Mouse (Mus musculus) intestine, embryonic 15.5 days (tissue): ENCODE data around the gene Slc39a11. TPM values are rescaled to one million over a fixed set of nuclear protein-coding genes. Genes with fewer than 3 reads are reported as not detected.

Source experiments
- ATAC-seq: fragments of 200-750 bp; cut with Nextera tagmentation; 2 replicates; pipeline ENCODE4 v1.8.0; 2017; ENCODE audit warnings: moderate TSS enrichment, moderate library complexity
- H3K27ac ChIP-seq: fragments of 300-500 bp; sonication (generic); 2 replicates; pipeline ENCODE4 v1.5.1; 2015; ENCODE audit warnings: mild to moderate bottlenecking, inconsistent platforms
- H3K27me3 ChIP-seq: fragments of 300-500 bp; sonication (generic); replicated peaks from 2 replicates; pipeline ENCODE4 v1.6.1; 2015; ENCODE audit warnings: inconsistent platforms
- H3K36me3 ChIP-seq: fragments of 300-500 bp; sonication (generic); 2 replicates; pipeline ENCODE4 v1.6.1; 2015; ENCODE audit warnings: inconsistent platforms
- H3K4me1 ChIP-seq: fragments of 300-500 bp; sonication (generic); replicated peaks from 2 replicates; pipeline ENCODE4 v1.6.1; 2015; ENCODE audit warnings: inconsistent platforms
- H3K4me2 ChIP-seq: fragments of 300-500 bp; sonication (generic); replicated peaks from 2 replicates; pipeline ENCODE4 v1.6.1; 2015; ENCODE audit warnings: mild to moderate bottlenecking, inconsistent platforms
- H3K4me3 ChIP-seq: fragments of 300-500 bp; sonication (generic); replicated peaks from 2 replicates; pipeline ENCODE4 v1.5.1; 2015; ENCODE audit warnings: inconsistent platforms
- H3K9ac ChIP-seq: fragments of 300-500 bp; sonication (generic); 2 replicates; pipeline ENCODE4 v1.6.1; 2015; ENCODE audit warnings: inconsistent platforms
- H3K9me3 ChIP-seq: fragments of 300-500 bp; sonication (generic); 2 replicates; pipeline ENCODE4 v1.6.1; 2016; ENCODE audit warnings: inconsistent platforms
- WGBS: fragments of 180-500 bp; shearing (Covaris S2); methylation state at CpG from one replicate; pipeline ENCODE4 v1.1.7; 2015; 5-methylcytosine and 5-hydroxymethylcytosine counted together
- polyA plus RNA-seq: library from polyadenylated mRNA; unstranded; fragments of >200 nt; fragmentation: Nextera tagmentation; extraction: Ambion mirVana; gene quantifications from 2 replicates; pipeline ENCODE4 v1.2.1, GENCODE M21; 2015

Gene Slc39a11
- polyA plus RNA-seq, 1 experiment from 2014 or later: 40.8 TPM

GRCm38 (mm10) chr11:113418921-113419655 is 230.8 kb downstream of the Slc39a11 start:
- ATAC-seq: no peak
- 83% methylated on average over 15 of the region's 15 CpGs for WGBS
- H3K36me3 ChIP-seq: no peaks in the 10 kb centered on the region

GRCm38 (mm10) chr11:113417948-113418347 is 231.9 kb downstream of the Slc39a11 start:
- H3K4me3 ChIP-seq: no peak overlapping the region
- H3K36me3 ChIP-seq: no peaks in the 10 kb centered on the region
- 86% methylated on average over 4 of the region's 4 CpGs for WGBS
- H3K9me3 ChIP-seq: no peaks in the 10 kb centered on the region
- H3K4me2 ChIP-seq: no peak overlapping the region
- no peaks in the 10 kb centered on the region for H3K4me1 ChIP-seq
- no peak overlapping the region for H3K27ac ChIP-seq
- ATAC-seq: no peak
- H3K9ac ChIP-seq: no peak overlapping the region
- H3K27me3 ChIP-seq: no peaks in the 10 kb centered on the region

More at GRCm38 (mm10) chr11:113418921-113419655, 230.8 kb downstream of the Slc39a11 start:
- no peak overlapping the region for H3K4me2 ChIP-seq
- no peak overlapping the region for H3K4me3 ChIP-seq
- H3K9ac ChIP-seq: no peak overlapping the region
- H3K27ac ChIP-seq: no peak overlapping the region
- H3K9me3 ChIP-seq: no peaks in the 10 kb centered on the region
- H3K27me3 ChIP-seq: no peaks in the 10 kb centered on the region
- no peaks in the 10 kb centered on the region for H3K4me1 ChIP-seq

- no peak for ATAC-seq
- Histone ChIP-seq H3K9ac (no peak overlapping the region), H3K4me3 (no peak overlapping the region), H3K4me2 (no peak overlapping the region), H3K4me1 (no peaks in the 10 kb centered on the region), H3K27me3 (no peaks in the 10 kb centered on the region), H3K36me3 (no peaks in the 10 kb centered on the region), H3K9me3 (no peaks in the 10 kb centered on the region), H3K27ac (no peak overlapping the region)
- 83% methylated on average over 4 of the region's 4 CpGs for WGBS
Measured at GRCm38 (mm10) chr11:113412545-113412944, 237.3 kb downstream of the Slc39a11 start.

- H3K4me3 ChIP-seq: no peak overlapping the region
- no peaks in the 10 kb centered on the region for H3K36me3 ChIP-seq
- H3K27me3 ChIP-seq: no peaks in the 10 kb centered on the region
- no peaks in the 10 kb centered on the region for H3K4me1 ChIP-seq
- H3K27ac ChIP-seq: no peak overlapping the region
- ATAC-seq: no peak
- H3K4me2 ChIP-seq: no peak overlapping the region
- no peak overlapping the region for H3K9ac ChIP-seq
- no peaks in the 10 kb centered on the region for H3K9me3 ChIP-seq
- WGBS: 79% methylated on average over 10 of the region's 10 CpGs
Measured at GRCm38 (mm10) chr11:113411798-113412197, 238.1 kb downstream of the Slc39a11 start.

- 89% methylated on average over 9 of the region's 9 CpGs for WGBS
- Histone ChIP-seq H3K27me3 (no peaks in the 10 kb centered on the region), H3K9ac (no peak overlapping the region), H3K4me2 (no peak overlapping the region), H3K9me3 (no peaks in the 10 kb centered on the region), H3K4me1 (no peaks in the 10 kb centered on the region), H3K36me3 (no peaks in the 10 kb centered on the region), H3K27ac (no peak overlapping the region), H3K4me3 (no peak overlapping the region)
- no peak for ATAC-seq
Measured at GRCm38 (mm10) chr11:113409121-113409520, 240.8 kb downstream of the Slc39a11 start.

- Histone ChIP-seq H3K9me3 (no peaks in the 10 kb centered on the region), H3K27me3 (no peaks in the 10 kb centered on the region), H3K4me1 (no peaks in the 10 kb centered on the region), H3K36me3 (no peaks in the 10 kb centered on the region), H3K9ac (no peak overlapping the region), H3K27ac (no peak overlapping the region), H3K4me3 (no peak overlapping the region), H3K4me2 (no peak overlapping the region)
- 95% methylated on average over 4 of the region's 4 CpGs for WGBS
- no peak for ATAC-seq
Measured at GRCm38 (mm10) chr11:113407474-113407873, 242.4 kb downstream of the Slc39a11 start.

- no peaks in the 10 kb centered on the region for H3K4me1 ChIP-seq
- 97% methylated on average over 4 of the region's 4 CpGs for WGBS
- H3K9ac ChIP-seq: no peak overlapping the region
- no peak overlapping the region for H3K27ac ChIP-seq
- no peaks in the 10 kb centered on the region for H3K9me3 ChIP-seq
- H3K36me3 ChIP-seq: no peaks in the 10 kb centered on the region
- no peaks in the 10 kb centered on the region for H3K27me3 ChIP-seq
- H3K4me2 ChIP-seq: no peak overlapping the region
- ATAC-seq: no peak
- H3K4me3 ChIP-seq: no peak overlapping the region
Measured at GRCm38 (mm10) chr11:113400868-113401267, 249.0 kb downstream of the Slc39a11 start.

GRCm38 (mm10) chr11:113399601-113400000 is 250.3 kb downstream of the Slc39a11 start:
- no peak for ATAC-seq
- Histone ChIP-seq H3K4me1 (no peaks in the 10 kb centered on the region), H3K9me3 (no peaks in the 10 kb centered on the region), H3K36me3 (no peaks in the 10 kb centered on the region), H3K9ac (no peak overlapping the region), H3K27me3 (no peaks in the 10 kb centered on the region), H3K27ac (no peak overlapping the region), H3K4me2 (no peak overlapping the region), H3K4me3 (no peak overlapping the region)
- WGBS: 78% methylated on average over 11 of the region's 11 CpGs

- no peak overlapping the region for H3K4me2 ChIP-seq
- no peaks in the 10 kb centered on the region for H3K4me1 ChIP-seq
- H3K36me3 ChIP-seq: no peaks in the 10 kb centered on the region
- no peaks in the 10 kb centered on the region for H3K9me3 ChIP-seq
- no peak overlapping the region for H3K9ac ChIP-seq
- H3K4me3 ChIP-seq: no peak overlapping the region
- WGBS: 64% methylated on average over 1 of the region's 1 CpGs
- H3K27me3 ChIP-seq: no peaks in the 10 kb centered on the region
- ATAC-seq: no peak
- H3K27ac ChIP-seq: no peak overlapping the region
Measured at GRCm38 (mm10) chr11:113397394-113397793, 252.5 kb downstream of the Slc39a11 start.

- no peaks in the 10 kb centered on the region for H3K9me3 ChIP-seq
- H3K27ac ChIP-seq: no peak overlapping the region
- no peaks in the 10 kb centered on the region for H3K36me3 ChIP-seq
- H3K27me3 ChIP-seq: no peaks in the 10 kb centered on the region
- 71% methylated on average over 23 of the region's 23 CpGs for WGBS
- H3K4me3 ChIP-seq: no peak overlapping the region
- H3K9ac ChIP-seq: no peak overlapping the region
- no peak overlapping the region for H3K4me2 ChIP-seq
- H3K4me1 ChIP-seq: no peaks in the 10 kb centered on the region
- no peak for ATAC-seq
Measured at GRCm38 (mm10) chr11:113393366-113394150, 256.3 kb downstream of the Slc39a11 start.

- Histone ChIP-seq H3K36me3 (no peaks in the 10 kb centered on the region), H3K27ac (no peak overlapping the region), H3K9ac (no peak overlapping the region), H3K4me1 (no peaks in the 10 kb centered on the region), H3K27me3 (no peaks in the 10 kb centered on the region), H3K4me2 (no peak overlapping the region), H3K4me3 (no peak overlapping the region), H3K9me3 (no peaks in the 10 kb centered on the region)
- 91% methylated on average over 12 of the region's 12 CpGs for WGBS
- no peak for ATAC-seq
Measured at GRCm38 (mm10) chr11:113391664-113392063, 258.2 kb downstream of the Slc39a11 start.

- Histone ChIP-seq H3K27ac (no peak overlapping the region), H3K9ac (no peak overlapping the region), H3K27me3 (no peaks in the 10 kb centered on the region), H3K4me1 (no peaks in the 10 kb centered on the region), H3K4me3 (no peak overlapping the region), H3K9me3 (no peaks in the 10 kb centered on the region), H3K36me3 (no peaks in the 10 kb centered on the region), H3K4me2 (no peak overlapping the region)
- ATAC-seq: no peak
- 46% methylated on average over 6 of the region's 6 CpGs for WGBS
Measured at GRCm38 (mm10) chr11:113389637-113390036, 260.2 kb downstream of the Slc39a11 start.
